Mouse (Mus musculus) heart, adult 2 months (tissue): ENCODE results near the gene Oip5.

Experiments used
- CTCF ChIP-seq: fragments of 200-600 bp; IDR thresholded peaks from 2 replicates; pipeline ENCODE4 v1.8.1; 2022; ENCODE audit warnings: antibody characterized with exemption, mild to moderate bottlenecking, moderate library complexity
- EP300 ChIP-seq: fragments of 200-500 bp; IDR thresholded peaks from 2 replicates; pipeline ENCODE4 v1.6.1; 2011; ENCODE audit warnings: low read depth, low read length, control low read depth; ENCODE audit not compliant: insufficient read depth

DNA sequence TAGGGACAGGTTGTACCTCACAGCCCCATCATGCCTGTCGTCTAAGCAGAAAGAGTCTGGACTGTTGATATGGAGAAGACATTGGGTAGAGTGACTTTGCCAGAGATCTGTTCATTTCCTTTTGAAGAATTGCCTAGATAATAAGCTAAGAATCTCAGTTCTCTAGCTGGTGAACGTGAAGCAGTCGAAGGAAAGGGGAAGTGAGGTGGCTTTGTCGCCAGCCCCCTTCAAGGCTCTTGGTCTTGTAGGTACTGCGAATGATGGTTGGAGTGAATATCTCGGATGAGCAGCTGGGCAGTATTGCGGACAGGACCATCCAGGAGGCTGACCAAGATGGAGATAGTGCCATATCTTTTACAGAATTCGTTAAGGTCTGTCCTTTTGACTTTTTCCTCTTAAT lies 34.0 kb downstream of the Oip5 start:
- TF ChIP-seq CTCF (no peak), EP300 (no peak)
